Mouse (Mus musculus): ENCODE measurements around the gene Apela. TPM values are rescaled to one million over a fixed set of nuclear protein-coding genes. Genes with fewer than 3 reads are reported as not detected.
"Not testable (repeated sequence)": the region's sequence is repeated elsewhere in the genome, so short reads cannot be mapped to it uniquely, and the experiment has no call there.

Apela gene
- total RNA-seq, 4 experiments from 2014 or later = not detected

GRCm38 (mm10) chr8:65028959-65029686, 8.0 kb downstream of the Apela start:
- no peak for DNase-seq (ENCODE audit: low spot score in 2 of 2)

GRCm38 (mm10) chr8:65022485-65022884, 14.7 kb downstream of the Apela start:
- peak; percentile 24 to 72 for DNase-seq (ENCODE audit: low spot score in 2 of 2)

GRCm38 (mm10) chr8:65018423-65018822, 18.7 kb downstream of the Apela start, which contains the start of the genes Trim61 and Trim60:
TSS of gene Trim61 (minus strand) at chr8:65018523.
TSS of gene Trim60 (minus strand) at chr8:65018584.
- DNase-seq (ENCODE audit: low spot score in 2 of 2) = no peak

- not testable (repeated sequence) for DNase-seq (ENCODE audit: low spot score in 2 of 2)
Observed at GRCm38 (mm10) chr8:65007616-65008015, 29.5 kb downstream of the Apela start.

- no peak for DNase-seq (ENCODE audit: low spot score in 2 of 2)
Observed at GRCm38 (mm10) chr8:64998806-64999365, 38.2 kb downstream of the Apela start.

- no peak for DNase-seq (ENCODE audit: low spot score in 2 of 2)
Observed at GRCm38 (mm10) chr8:64987731-64988130, 49.4 kb downstream of the Apela start, which contains the start of gene Trim75. TSS of gene Trim75 (minus strand) at chr8:64987831.

- DNase-seq (ENCODE audit: low spot score in 2 of 2) = no peak
Observed at GRCm38 (mm10) chr8:64983150-64983897, 53.8 kb downstream of the Apela start.

Other genes starting within 250 kb of the Apela start
- gene Klhl2, start 187.3 kb downstream of the Apela start, total RNA-seq (2022) = 100 to 1,000 TPM; 167 to 176 (median 171) TPM
- gene Tmem192, start 90.2 kb downstream of the Apela start, total RNA-seq (2022) = 10 to 100 TPM; 29.7 to 31.6 (median 30.9) TPM
- gene Trim75, start 49.5 kb downstream of the Apela start, total RNA-seq (2022) = not detected
- gene Trim61, start 18.8 kb downstream of the Apela start, total RNA-seq (2022) = not detected
- gene Trim60, start 18.8 kb downstream of the Apela start, total RNA-seq (2022) = not detected
- not detected for gene Gm10663, start 37.7 kb upstream of the Apela start, total RNA-seq (2022)
- not detected for gene BC030870, start 92.2 kb upstream of the Apela start, total RNA-seq (2022)